Mouse (Mus musculus): ENCODE data around the gene Gtpbp3.

GRCm38 (mm10) chr8:71484736-71485135 is 3.2 kb upstream of the Gtpbp3 start:
- TF ChIP-seq CTCF (IDR thresholded peaks at IDR 0.05; ENCODE audit: low read depth) (no peak), EP300 (IDR thresholded peaks at IDR 0.05; ENCODE audit: low read depth) (no peak)
